Mouse (Mus musculus): ENCODE data around the gene Zbtb38.

- no peak for TF ChIP-seq CTCF (IDR thresholded peaks at IDR 0.05; ENCODE audit: low read depth, low read length)
- no peak for TF ChIP-seq POLR2A (IDR thresholded peaks at IDR 0.05; ENCODE audit: borderline replicate concordance, low read depth, low read length)
Observed at GRCm38 (mm10) chr9:96730311-96730625, 22.4 kb downstream of the Zbtb38 start.
